Mouse (Mus musculus): Measurements from ENCODE around the gene Sppl2b.

GRCm38 (mm10) chr10:80914253-80914656 lies 59.2 kb downstream of the Sppl2b start:
- TF ChIP-seq GATA1 (IDR thresholded peaks at IDR 0.05; ENCODE audit: borderline replicate concordance, low read length) (no peak), FLI1 (IDR thresholded peaks at IDR 0.05; ENCODE audit: low read length) (no peak)
